Mouse (Mus musculus) c-Kit-positive CD71-negative TER-119-negative erythroid progenitor cells, embryonic 14.5 days (primary cell): ENCODE measurements around the gene Olfr1283.
"Not testable (repeated sequence)": the region's sequence is repeated elsewhere in the genome, so short reads cannot be mapped to it uniquely, and the experiment has no call there.

ENCODE experiments used
- DNase-seq: peaks from one replicate; pipeline ENCODE4 v3.0.0-alpha.2; 2013; ENCODE audit warnings: low read depth

The Olfr1283 gene

DNA sequence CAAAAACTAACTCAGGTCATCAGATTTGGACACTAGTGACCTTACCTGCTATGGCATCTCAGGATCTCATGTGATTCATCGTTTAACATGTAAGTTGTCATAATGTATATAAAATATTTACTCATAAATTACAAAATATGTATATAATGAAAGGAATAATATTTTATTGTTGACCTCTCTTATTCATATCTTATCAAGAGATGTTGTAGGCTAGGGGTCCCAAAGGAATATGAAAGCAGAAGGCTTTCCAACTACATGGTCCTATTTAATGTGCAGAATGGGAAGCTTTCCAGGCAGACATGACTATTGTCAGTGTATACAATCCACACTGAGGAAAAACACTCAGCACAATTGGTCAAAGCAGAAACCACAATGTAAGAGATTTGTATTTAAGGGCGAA is at the start of gene Olfr1283:
Olfr1283 (plus strand) TSS at position 301 of the 400 bp plus-strand sequence.
- no peak for DNase-seq

DNA sequence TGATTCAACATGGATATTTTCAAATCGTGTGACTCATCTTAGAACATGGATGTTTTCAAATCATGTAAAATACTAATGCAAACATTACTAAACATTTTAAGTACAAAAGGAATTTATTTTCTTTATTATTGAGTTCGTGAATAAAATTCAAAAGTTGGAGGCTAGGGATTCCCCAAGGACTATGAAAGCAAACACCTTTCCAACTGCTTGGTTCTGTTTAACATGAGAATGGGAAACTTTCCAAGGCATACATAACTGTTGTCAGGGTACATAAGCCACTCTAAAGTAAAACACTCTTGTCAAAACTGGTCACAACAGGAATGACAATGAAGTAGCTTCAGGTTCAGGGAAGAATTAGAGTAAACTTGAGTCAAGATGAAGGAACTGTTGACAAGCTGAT is 40.4 kb upstream of the Olfr1283 start, which contains the start of gene Olfr1281:
Olfr1281 (plus strand) TSS at position 301 of the 400 bp plus-strand sequence.
- no peak for DNase-seq

- not testable (repeated sequence) for DNase-seq
These were observed 32.9 kb upstream of the Olfr1283 start for GRCm38 (mm10) chr2:111333721-111334120.

- no peak for DNase-seq
These were observed 30.6 kb upstream of the Olfr1283 start, which contains the start of gene Olfr1282 for GRCm38 (mm10) chr2:111335976-111336375. Olfr1282 (minus strand) TSS chr2:111336076.

DNA sequence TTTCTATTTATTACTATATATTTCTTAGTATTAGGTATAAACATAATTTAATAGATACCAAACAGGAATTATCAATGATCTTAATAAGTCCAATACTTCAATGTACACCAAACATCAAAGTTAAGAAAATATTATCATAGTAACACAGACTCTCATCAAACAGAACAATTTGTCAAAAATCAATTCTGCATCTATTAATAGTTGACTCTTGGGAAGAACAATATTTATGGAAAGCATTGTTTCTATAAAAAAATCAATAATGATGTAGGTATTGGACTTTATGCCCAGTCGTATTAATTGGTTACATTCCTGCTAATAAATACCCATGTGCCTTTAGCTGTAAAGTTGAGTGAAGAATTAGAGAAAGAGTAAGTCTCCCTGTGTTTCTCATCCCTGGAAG is 8.6 kb downstream of the Olfr1283 start, which contains the start of gene Olfr1284:
Olfr1284 (plus strand) TSS at position 301 of the 400 bp plus-strand sequence.
- DNase-seq: no peak
